Mouse (Mus musculus): ENCODE results near the gene Pdk1. TPM values are rescaled to one million over a fixed set of nuclear protein-coding genes. Genes with fewer than 3 reads are reported as not detected.
"Not testable (repeated sequence)": the region's sequence is repeated elsewhere in the genome, so short reads cannot be mapped to it uniquely, and the experiment has no call there.

Pdk1 gene
- total RNA-seq, 2 experiments from 2014 or later = 45.1 to 49.7 TPM

DNA sequence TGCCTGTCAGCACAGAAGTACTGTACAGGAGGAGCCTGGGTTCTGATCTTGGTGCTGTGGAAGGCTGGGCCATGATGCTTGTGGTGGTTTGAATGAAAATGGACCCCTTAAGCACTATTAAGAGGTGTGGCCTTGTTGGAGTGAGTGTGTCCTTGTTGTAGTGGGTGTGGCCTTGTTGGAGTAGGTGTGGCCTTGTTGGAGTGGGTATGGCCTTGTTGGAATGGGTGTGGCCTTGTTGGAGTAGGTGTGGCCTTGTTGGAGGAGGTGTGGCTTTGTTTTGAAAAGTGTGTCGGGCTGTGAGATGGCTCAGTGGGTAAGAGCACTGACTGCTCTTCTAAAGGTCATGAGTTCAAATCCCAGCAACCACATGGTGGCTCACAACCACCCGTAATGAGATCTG lies 51.9 kb downstream of the Pdk1 start:
- intact Hi-C loops (cut with DNase I); DNase-seq (ENCODE audit: low spot score in 2 of 2): not testable (repeated sequence)

DNA sequence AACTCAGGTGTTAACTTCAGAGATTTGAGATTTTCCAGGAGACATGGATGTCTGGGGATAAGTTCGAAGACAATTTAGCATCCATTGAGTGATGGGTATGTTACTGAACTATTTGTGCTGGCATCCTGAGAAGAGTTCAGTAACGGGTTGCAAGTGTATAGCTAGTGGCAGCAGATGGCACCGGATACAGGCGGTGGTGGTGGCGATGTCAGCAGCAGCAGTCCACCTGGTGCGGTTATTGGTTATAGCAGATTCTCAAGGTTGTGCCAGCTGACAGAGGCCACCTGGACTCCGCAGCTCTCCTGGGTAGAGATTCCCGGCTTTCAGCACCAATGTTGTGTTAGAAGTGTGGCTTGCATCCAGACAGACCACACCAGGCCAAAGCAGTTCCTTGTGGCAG lies 61.0 kb downstream of the Pdk1 start:
- intact Hi-C loops (cut with DNase I) = no loop called here
- DNase-seq (ENCODE audit: low spot score in 2 of 2) = no peak

DNA sequence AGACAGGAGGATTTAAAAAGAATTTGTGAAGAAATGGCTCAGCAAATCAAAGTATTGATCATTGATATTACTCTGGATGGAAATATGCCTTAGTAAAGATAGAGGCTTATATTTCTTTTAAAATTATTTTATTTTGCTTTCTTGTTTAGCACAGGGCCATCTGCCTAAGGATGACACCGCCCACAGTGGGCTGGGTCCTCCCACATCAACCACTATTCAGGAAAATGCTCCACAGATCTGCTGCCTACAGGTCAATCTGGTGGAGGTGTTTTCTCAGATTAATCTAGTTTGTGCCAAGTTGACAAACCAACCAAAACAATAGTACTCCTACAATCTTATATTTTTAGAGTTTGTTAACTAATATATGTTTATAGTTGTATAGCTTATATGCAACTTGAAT lies 63.7 kb downstream of the Pdk1 start:
- intact Hi-C loops (cut with DNase I) = no loop called here

DNA sequence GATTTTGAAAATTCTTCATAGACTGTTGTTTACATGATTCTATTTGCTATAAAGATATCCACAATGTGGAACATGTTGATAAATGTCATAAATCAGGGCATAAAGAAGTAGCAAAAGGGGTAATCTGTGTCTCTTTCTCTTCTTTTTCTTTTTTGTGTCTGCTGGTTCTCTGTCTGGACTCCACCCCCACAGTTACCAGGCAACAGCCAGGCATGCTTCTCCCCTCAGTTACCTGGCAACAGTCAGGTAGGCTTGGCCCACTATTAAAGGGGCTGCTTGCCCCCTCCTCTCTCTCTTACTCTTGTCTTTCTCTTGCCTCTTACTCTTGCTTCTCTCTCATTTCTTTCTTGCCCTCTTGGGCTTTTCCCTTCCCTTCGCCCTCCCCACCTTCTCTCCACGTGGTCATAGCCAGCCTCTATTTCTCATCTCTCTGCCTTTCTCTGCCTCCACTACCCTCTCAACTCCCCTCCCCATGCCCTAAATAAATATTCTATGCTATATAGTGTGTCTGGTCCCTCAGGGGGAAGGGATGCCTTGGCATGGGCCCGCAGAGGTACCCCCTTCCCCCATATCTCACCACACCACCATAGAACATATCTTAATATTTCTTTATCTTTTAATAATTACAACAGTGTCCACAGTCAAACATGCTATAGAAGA lies 64.8 kb downstream of the Pdk1 start:
- no peak for DNase-seq (ENCODE audit: low spot score in 2 of 2)
- intact Hi-C loops (cut with DNase I) = no loop called here

More for the DNA sequence above, 63.7 kb downstream of the Pdk1 start:
- DNase-seq (ENCODE audit: low spot score in 2 of 2) = no peak

DNA sequence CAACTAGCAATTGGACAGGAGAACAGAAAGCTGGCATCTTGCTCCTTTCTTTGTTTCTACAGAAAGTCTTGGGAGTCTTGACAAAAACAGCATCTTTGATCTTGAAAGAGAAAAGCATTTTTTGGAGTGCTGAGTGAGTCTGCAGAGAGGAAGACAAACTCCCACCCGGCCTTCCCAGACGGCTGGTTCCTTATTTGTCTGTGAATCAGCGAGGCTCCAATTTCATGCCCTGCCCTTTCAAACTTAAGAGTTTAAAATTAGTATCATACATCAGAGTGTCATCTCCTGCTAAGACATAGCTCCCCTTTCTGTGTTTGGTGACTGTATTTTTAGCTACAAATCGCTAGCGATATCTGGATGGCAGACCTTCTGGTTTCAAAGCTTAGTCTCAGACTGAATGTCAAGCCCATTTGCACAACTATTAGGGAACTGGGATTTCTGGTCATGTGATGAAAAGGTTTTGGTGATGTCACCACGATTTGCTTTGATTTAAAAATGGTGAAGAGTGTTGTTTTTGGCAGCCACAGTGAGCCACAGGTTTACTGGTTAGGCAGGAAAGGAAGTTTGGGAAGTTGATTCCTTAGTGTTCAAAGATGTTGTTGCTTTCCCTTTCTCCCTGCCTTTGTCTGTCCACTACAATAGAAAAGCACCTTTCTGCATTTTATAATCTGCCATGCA lies 65.8 kb downstream of the Pdk1 start:
- DNase-seq (ENCODE audit: low spot score in 2 of 2) = no peak
- intact Hi-C loops (cut with DNase I) = no loop called here

DNA sequence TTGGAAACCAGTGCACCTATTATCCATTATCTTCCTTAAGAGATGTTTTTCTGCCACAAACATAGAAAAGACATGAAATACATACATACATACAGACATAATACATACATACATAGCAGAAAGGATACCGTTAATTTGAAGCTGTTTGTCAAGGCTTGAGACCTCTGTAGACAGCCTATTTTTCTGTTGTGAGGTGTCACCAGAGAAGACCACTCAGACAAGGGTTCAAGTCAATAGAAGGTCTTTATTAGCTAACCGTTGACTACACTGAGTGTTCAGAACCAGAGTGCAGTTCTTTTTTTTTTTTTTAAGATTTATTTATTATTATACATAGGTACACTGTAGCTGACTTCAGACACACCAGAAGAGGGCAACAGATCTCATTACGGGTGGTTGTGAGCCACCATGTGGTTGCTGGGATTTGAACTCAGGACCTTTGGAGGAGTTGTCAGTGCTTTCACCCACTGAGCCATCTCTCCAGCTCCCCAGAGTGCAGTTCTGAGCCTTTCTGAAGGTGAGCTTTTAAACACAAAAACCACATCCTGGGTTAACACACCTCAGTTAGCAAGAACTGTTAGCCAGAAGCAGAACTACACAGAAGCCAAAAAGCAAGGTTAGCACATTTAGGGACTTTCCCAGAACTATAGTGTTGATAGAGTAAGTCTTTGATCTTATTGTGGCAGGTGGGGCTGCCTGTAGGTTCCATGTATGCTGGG lies 68.1 kb downstream of the Pdk1 start:
- intact Hi-C loops (cut with DNase I) = no loop called here
- DNase-seq (ENCODE audit: low spot score in 2 of 2) = no peak

DNA sequence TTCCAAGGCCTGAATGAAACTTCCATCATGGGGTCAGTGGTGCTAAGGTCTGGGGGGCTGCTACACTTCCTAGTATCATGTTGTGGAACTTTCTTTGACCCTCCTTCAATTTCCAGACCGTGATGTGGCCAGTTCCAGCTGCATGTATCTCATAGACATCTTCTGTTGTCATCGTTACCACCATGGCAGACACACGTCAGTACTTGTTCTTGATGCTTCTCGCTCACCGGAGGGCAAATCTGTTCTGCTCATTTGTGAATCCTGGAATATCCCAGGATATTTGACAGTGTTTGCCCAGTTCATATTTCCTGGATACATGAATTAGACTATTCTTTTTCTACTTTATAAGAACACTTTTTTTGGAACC lies 68.7 kb downstream of the Pdk1 start:
- intact Hi-C loops (cut with DNase I) = no loop called here
- DNase-seq (ENCODE audit: low spot score in 2 of 2) = no peak

DNA sequence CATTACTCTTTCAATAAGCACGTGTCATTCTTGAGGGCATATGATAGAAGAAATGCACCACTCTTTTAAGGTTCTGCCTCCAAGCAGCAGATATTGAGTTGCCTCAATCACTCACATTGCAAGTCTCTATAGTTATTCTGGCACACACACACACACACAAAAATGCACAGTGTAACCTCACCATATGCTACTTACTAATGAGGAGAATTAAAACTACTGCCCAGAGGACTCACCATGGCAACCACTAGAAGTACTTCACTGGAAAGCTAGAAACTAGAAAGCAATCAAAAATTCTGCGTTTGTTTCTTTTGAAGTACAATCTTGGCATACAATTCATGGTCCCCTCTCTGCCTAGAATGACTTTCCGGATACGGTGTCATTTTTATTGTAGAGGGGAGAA lies 78.2 kb downstream of the Pdk1 start:
- intact Hi-C loops (cut with DNase I) = no loop called here
- DNase-seq (ENCODE audit: low spot score in 2 of 2) = no peak

Other genes starting within 250 kb of the Pdk1 start
- gene Itga6, start 127.6 kb upstream of the Pdk1 start, total RNA-seq (2021) = 10 to 100 TPM; 22.6 to 25.3 TPM
- 100 to 1,000 TPM; 419 to 456 TPM for gene Rapgef4, start 108.0 kb downstream of the Pdk1 start, total RNA-seq (2021)

Data from left cerebral cortex, postnatal 36 days (tissue).